Mouse (Mus musculus) cerebellum, postnatal 14 days (tissue): ENCODE measurements around the gene Gimap8.
"Not testable (repeated sequence)": the region's sequence is repeated elsewhere in the genome, so short reads cannot be mapped to it uniquely, and the experiment has no call there.

Experiments
- DNase-seq, 2 experiments: peaks; one replicate each; pipeline ENCODE4 v3.0.0; 2021; ENCODE audit warnings: mixed read lengths in 2 of 2

Gimap8 gene

DNA sequence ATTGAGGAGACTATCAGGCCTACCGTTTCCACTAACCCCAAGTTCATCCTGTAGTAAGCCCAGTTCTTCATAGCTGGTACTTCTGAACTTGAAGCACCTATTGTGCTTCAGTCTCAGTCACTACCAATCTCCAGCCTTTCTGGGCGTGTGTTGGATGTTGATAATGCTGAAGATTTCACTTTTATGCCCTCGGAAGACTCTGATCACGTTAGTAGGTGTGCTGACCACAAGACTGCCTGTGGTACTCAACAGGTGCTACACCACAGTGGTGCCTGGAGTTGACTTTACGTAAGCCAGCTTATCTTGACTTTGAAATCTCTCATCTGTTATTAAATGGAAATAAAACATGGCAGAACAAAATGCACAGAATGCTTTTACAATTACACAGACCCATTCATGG, 33.4 kb downstream of the Gimap8 start:
- no peak for DNase-seq

- DNase-seq = no peak
These were observed 34.5 kb downstream of the Gimap8 start for GRCm38 (mm10) chr6:48681472-48682090.

- peak in 1 of 2 experiments; percentile 17 for DNase-seq
These were observed 35.2 kb downstream of the Gimap8 start for GRCm38 (mm10) chr6:48682271-48682670.

DNA sequence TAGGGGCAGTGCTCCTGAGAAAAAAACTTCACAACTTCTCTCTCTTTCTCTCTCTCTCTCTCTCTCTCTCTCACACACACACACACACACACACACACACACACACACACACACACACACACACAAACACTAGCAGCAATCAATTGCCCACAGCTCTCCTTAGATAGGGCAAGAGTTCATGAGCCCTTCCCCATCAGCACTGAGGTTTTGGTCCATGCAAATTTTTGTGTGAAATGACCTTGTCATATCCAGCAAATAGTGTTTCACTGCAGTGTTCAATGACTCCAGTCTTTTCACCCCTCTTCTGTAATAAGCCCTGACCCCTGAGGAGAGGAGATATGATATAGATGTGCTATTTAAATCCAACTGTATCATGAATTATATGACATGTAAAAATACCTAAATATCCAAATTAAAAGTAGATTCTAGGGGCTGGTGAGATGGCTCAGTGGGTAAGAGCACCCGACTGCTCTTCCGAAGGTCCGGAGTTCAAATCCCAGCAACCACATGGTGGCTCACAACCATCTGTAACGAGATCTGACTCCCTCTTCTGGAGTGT, 36.3 kb downstream of the Gimap8 start:
- not testable (repeated sequence) for DNase-seq

- DNase-seq = no peak
These were observed 37.3 kb downstream of the Gimap8 start, which contains the start of gene Gimap4 for GRCm38 (mm10) chr6:48684319-48684718. Gene Gimap4, plus strand, starts transcription at chr6:48684549.

DNA sequence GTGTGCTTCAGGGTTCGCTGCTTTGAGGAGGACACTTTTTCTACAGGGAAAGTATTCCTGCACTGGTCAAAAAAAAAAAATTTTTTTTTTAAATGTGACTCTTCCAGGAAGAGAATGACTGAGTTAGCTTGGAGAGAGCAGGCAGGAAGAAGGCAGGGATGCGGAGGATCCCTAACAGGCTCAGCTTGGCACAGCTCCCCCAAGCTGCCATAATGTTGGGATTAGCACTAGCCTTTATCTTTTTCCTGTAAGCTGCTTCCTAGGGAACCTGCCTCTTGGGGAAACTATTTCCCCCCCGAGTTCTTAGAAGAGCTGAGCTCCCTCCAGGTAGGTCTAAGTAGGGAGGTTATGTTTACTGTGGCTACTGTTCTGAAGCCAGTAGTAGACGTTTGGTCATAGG, 37.8 kb downstream of the Gimap8 start:
- no peak for DNase-seq

DNA sequence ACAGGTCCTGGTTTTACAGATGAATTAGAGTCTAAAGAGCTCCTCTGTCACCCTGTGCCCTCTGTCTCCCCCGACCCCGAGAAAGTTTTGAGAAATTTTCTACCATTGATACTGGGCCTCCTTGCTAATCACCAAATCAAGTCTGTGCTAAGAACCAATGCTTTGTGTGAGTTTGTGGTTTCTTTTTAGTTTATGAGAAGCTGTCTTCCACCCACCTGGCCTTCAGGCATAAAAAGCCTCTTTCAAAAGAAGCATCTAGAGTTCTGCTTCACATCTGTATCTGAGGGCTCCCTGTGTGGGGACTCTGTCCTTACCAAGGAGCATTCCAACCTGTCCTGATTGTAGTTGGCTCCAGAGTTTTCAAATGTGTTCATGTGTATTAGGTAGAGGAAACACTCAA, 38.2 kb downstream of the Gimap8 start:
- no peak for DNase-seq

DNA sequence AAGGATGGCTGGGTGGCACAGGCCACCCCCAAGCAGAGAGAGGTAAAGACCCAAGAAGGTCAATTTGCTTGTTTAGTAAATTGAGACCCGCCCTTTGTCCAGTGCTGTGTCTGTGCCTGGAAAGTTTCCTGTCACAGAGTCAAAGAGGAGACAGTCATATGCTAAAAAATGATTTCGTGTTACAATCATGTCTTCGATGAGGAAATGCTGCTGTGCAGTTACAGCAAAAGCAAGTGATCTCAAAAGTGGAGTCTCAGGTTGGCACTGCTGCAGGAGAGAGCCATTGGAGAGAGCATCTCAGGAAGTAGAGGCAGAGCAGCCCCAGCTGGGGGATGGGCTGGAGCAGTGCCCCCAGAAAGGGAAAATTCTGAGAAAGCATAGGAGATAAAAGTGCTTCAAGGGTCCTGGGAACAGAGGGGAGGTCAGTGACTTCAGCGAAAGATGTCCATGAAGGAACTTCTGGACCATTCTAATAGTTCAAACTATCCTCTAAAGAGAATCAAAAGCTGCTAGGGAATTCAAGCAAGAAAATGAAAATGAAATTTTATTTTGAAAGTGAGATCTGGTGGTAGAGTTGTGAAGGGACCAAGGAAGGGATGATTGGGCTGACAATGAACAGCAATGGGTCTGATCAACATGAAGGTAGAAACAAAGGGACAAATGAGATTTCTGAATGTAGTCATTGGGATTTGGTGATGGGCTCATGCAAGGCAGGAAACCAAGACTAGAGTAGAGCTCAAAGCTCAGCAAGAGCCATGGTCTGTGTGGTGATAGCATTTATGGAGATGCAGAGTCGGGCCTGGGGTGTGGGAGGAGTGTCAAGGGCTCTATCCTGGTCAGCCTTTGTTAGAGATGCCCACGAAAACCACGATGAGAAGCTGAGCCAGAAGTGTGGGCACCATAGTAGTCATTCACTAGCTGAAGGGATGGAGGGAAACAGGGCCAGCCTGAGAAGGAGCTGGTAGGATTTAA, 38.9 kb downstream of the Gimap8 start:
- no peak for DNase-seq

GRCm38 (mm10) chr6:48687077-48687476, 40.0 kb downstream of the Gimap8 start:
- DNase-seq = no peak

DNA sequence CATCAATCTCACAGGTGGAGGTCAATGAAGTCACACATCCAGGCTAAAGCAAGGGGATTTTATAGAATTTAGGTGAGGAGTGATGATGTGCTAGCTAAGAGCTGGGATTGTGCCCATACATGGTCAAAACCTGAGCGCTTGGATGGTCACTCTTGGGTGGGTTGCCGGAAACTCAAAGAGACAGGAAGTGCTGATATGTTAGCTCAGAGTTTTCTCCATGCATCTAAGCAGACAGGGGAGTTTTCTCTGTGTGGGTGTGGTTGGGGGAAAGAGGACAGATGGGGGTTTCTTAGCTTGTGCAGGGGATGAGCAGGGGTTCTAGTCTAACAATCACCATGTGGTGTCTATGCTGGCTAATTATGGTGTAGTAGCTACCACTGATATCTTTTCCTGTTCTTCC, 42.3 kb downstream of the Gimap8 start:
- no peak for DNase-seq

DNA sequence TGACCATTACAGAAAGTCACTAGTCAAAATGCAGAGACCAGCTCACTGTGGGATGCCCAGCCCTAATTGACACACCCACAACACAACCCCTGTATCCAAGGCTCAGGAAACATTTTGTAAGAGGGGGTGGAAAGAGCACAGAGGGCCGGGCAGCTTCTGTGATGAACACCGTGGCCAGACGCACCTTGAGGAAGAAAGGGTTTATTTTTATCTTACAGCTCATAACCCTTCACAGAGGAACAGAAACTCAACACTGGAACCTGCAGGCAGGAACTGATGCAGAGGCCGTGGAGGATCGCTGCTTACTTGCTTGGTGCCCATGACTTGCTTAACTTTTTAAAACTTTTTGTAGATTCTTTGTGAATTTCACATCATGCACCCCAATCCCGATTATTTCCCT, 45.9 kb downstream of the Gimap8 start:
- DNase-seq = no peak

DNA sequence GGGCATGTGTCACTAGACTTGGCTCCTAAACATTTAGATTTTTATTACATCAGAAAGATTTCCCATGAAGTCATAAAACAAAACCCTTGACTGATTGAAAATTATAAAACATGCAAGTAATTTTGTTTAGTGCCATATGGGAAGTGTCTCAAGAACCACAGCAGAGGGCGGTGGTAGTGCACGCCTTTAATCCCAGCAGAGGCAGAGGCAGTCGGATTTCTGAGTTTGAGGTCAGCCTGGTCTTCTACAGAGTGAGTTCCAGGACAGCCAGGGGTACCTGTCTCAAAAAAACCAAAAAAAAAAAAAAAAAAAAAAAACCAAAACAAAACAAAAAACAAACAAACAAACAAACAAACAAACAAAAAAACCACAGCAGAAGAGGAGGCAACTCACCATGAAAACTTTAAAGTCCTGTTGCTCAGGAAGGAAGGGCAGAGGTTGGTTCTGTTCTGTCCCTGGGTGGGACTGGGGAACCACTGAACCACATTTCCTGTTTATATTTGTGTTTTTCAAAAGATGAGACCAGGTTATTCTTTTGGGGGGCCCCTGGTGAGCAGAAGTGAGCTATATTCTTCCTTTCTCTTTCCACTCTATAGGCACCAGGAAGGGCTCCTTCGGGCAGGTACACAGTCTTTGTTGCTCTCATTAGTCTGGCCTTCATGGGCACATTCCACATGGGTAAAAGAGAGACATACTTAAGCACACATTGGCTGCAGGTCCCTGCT, 50.0 kb downstream of the Gimap8 start:
- DNase-seq = no peak

DNA sequence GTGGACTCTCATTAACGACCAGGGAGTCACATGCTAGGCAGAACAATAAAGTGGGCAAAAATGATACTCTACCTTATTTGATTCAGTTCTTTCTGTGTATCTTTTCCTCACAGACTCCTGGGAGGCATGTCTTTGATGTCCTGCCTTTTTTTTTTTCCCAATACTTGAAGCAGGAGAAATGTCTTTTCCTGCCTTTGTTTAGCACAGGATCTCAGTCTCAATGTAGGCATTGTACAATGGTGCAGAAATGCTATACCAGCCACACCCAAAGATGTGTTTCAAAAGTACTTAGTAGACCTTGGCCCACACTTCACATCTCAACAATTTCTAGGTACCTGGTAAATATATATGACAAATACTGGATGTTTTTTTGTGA, 50.5 kb downstream of the Gimap8 start:
- no peak for DNase-seq

DNA sequence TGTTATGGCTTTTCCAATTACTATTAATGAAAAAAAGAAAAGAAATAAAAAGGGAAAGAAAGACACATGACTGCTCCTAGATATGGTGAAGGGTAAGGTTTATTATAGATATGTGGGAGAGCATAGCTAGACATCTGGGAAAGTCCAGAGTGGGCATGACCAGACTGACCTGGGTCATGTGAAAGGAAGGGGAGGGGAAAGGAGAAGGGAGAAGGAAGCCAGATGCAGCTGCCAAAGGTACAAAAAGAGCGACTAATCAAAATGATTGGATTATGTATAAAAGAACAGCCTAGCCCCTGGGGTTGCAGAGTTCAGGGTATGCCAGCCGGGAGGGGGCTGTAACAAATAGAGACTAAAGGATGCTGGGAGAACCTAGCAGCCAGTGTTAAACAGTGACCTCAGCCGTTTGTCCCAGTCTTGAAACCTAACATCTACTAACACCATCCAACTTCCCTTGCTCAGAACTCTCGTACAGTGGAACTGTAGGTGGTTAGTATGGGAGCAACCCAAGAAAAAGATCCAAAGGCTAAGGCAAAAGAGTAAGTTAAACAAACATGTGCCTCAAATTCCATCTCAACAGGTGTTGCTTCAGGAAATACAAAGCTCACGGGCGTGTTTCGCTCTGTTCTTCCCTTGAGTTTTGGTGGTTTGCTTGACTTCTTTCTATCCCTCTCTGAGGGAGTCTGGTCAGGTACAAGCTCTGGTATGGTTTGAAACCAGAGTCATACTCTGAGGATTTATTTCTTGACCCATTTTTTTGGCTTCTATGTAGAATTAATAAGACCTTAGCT, 51.2 kb downstream of the Gimap8 start:
- no peak for DNase-seq

DNA sequence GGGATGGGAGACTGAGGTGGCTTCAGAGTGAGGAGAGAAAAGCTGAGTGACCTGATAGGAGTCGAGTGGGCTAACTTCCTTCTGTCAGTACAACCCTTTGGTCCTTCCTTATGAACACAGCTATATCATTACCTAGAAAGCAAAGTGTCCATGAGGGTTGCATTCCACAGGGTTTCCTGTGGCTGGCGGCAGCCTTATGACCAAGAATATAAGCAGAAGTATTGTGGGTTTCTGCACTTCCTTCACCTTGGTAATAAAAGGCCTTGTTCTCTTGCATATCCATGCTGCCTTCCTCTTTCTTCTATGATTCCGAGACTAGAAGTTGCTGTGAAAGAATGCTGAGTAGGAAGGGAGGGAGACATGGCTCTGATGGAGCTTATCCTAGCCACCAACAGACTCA, 51.9 kb downstream of the Gimap8 start:
- DNase-seq = no peak

GRCm38 (mm10) chr6:48700251-48701075, 53.4 kb downstream of the Gimap8 start:
- no peak for DNase-seq

DNA sequence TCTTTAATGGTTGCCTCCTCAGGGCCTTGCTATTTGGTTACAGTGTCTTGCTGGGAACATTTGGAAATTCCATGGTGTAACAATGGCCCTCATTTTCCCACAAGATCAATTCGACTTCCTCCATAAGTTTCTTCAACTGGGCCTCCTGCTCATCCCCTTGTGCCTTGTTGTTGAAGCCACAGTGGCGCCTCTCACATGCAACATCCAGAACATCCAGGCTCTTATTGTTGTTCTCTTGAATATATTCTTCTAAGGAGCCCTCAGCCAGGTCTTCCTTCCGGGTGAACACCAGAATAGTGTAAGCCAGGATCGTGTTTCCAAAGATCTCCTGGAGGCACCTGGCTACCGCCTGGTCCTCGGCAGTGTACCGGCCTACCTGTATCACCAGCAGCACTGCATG, 55.1 kb downstream of the Gimap8 start:
- DNase-seq = no peak

GRCm38 (mm10) chr6:48702601-48703000, 55.6 kb downstream of the Gimap8 start:
- DNase-seq = no peak

- DNase-seq = no peak
These were observed 57.1 kb downstream of the Gimap8 start for GRCm38 (mm10) chr6:48704146-48704545.

DNA sequence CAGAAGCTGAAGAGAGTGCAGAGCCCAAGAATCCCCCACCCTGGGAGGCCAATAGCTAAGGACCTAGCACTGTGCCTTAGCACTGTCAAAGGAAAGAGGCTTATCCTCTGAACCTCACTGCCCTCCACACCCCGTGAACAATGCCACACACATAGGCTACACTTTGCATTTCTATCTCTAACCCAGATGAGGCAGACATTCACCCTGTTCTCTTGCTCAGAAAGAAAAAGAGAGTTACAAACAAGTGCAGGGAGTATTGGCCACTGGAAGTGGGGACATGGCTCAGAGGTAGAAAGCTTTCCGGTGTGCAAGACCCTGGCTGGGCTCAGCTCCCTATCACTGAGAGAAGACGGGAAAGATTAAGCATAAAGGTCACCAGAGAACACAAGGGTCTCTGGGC, 59.1 kb downstream of the Gimap8 start:
- DNase-seq = no peak
